Mouse (Mus musculus): ENCODE results near the gene Oas1a. TPM values are rescaled to one million over a fixed set of nuclear protein-coding genes. Genes with fewer than 3 reads are reported as not detected.
"Not testable (repeated sequence)": the region's sequence is repeated elsewhere in the genome, so short reads cannot be mapped to it uniquely, and the experiment has no call there.

Oas1a gene
- 2.4 and 21.3 TPM in 2 replicates for polyA plus RNA-seq (2012; ENCODE audit: insufficient read depth, low replicate concordance)

GRCm38 (mm10) chr5:120906791-120907733 lies at the start of gene Oas1a:
Gene Oas1a (minus strand): TSS chr5:120907521.
- not testable (repeated sequence) for H3K36me3 ChIP-seq (replicated peaks; ENCODE audit: low read length); H3K9me3 ChIP-seq; H3K27me3 ChIP-seq (replicated peaks); H3K4me1 ChIP-seq
- H3K4me3 ChIP-seq (replicated peaks), result peak within 1 kb of the TSS; percentile 88

GRCm38 (mm10) chr5:120953974-120954373 lies 46.7 kb upstream of the Oas1a start:
- peaks cover 11% of the 10 kb centered on the region for H3K4me1 ChIP-seq
- peaks cover 9% of the 10 kb centered on the region for H3K9me3 ChIP-seq
- no peak overlapping the region for H3K4me3 ChIP-seq (replicated peaks)
- H3K36me3 ChIP-seq (replicated peaks; ENCODE audit: low read length), result no peaks in the 10 kb centered on the region
- H3K27me3 ChIP-seq (replicated peaks), result peaks cover 48% of the 10 kb centered on the region
- TF ChIP-seq GATA1 (IDR thresholded peaks at IDR 0.05; ENCODE audit: borderline replicate concordance, low read length), result no peak
- TF ChIP-seq FLI1 (IDR thresholded peaks at IDR 0.05; ENCODE audit: low read length), result no peak

GRCm38 (mm10) chr5:120952242-120952770 lies 45.0 kb upstream of the Oas1a start:
- no peaks in the 10 kb centered on the region for H3K9me3 ChIP-seq
- no peaks in the 10 kb centered on the region for H3K36me3 ChIP-seq (replicated peaks; ENCODE audit: low read length)
- H3K4me1 ChIP-seq, result peaks cover 11% of the 10 kb centered on the region
- H3K27me3 ChIP-seq (replicated peaks), result peaks cover 56% of the 10 kb centered on the region
- TF ChIP-seq FLI1 (IDR thresholded peaks at IDR 0.05; ENCODE audit: low read length) (no peak), GATA1 (IDR thresholded peaks at IDR 0.05; ENCODE audit: borderline replicate concordance, low read length) (no peak)
- no peak overlapping the region for H3K4me3 ChIP-seq (replicated peaks)

GRCm38 (mm10) chr5:120942076-120942475 lies 34.8 kb upstream of the Oas1a start:
- H3K27me3 ChIP-seq (replicated peaks), result peaks cover 52% of the 10 kb centered on the region
- no peak for TF ChIP-seq FLI1 (IDR thresholded peaks at IDR 0.05; ENCODE audit: low read length)
- no peak for TF ChIP-seq GATA1 (IDR thresholded peaks at IDR 0.05; ENCODE audit: borderline replicate concordance, low read length)
- peaks cover 14% of the 10 kb centered on the region for H3K4me1 ChIP-seq
- H3K4me3 ChIP-seq (replicated peaks), result no peak overlapping the region
- H3K36me3 ChIP-seq (replicated peaks; ENCODE audit: low read length), result no peaks in the 10 kb centered on the region
- no peaks in the 10 kb centered on the region for H3K9me3 ChIP-seq

- TF ChIP-seq FLI1 (IDR thresholded peaks at IDR 0.05; ENCODE audit: low read length) (no peak), GATA1 (IDR thresholded peaks at IDR 0.05; ENCODE audit: borderline replicate concordance, low read length) (no peak)
- Histone ChIP-seq H3K4me1 (peaks cover 14% of the 10 kb centered on the region), H3K9me3 (no peaks in the 10 kb centered on the region), H3K27me3 (replicated peaks) (peaks cover 27% of the 10 kb centered on the region), H3K4me3 (replicated peaks) (no peak overlapping the region), H3K36me3 (replicated peaks; ENCODE audit: low read length) (no peaks in the 10 kb centered on the region)
Observed at GRCm38 (mm10) chr5:120938586-120938985, 31.3 kb upstream of the Oas1a start.

DNA sequence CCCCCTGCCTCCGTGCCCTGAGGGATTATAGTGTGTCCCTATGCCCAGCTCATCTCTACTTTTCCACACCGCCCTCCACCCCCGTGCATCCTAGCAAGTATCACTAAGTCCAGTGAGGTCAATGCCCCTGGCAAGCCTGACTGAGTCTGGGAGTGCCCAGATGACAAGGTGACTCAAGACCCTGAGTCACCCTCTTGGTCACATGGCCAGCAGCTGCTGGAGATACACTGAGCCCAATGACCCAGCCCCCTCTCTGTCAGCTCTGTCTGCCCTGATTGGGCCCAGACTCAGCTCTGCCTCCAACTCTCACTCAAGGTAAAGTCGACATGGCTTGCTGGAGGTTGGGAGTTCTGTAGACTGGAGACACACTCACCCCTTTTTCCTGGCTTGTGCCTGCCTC lies 30.5 kb upstream of the Oas1a start:
- peaks cover 25% of the 10 kb centered on the region for H3K27me3 ChIP-seq (replicated peaks)
- no peaks in the 10 kb centered on the region for H3K36me3 ChIP-seq (replicated peaks; ENCODE audit: low read length)
- no peaks in the 10 kb centered on the region for H3K9me3 ChIP-seq
- H3K4me3 ChIP-seq (replicated peaks), result no peak overlapping the region
- TF ChIP-seq FLI1 (IDR thresholded peaks at IDR 0.05; ENCODE audit: low read length), result no peak
- TF ChIP-seq GATA1 (IDR thresholded peaks at IDR 0.05; ENCODE audit: borderline replicate concordance, low read length), result no peak
- peaks cover 14% of the 10 kb centered on the region for H3K4me1 ChIP-seq

- Histone ChIP-seq H3K36me3 (replicated peaks; ENCODE audit: low read length) (no peaks in the 10 kb centered on the region), H3K4me3 (replicated peaks) (no peak overlapping the region), H3K4me1 (peaks cover 5% of the 10 kb centered on the region; the same call in 1 of the 2 replicates), H3K9me3 (no peaks in the 10 kb centered on the region), H3K27me3 (replicated peaks) (peaks cover 17% of the 10 kb centered on the region)
- no peak for TF ChIP-seq FLI1 (IDR thresholded peaks at IDR 0.05; ENCODE audit: low read length)
- no peak for TF ChIP-seq GATA1 (IDR thresholded peaks at IDR 0.05; ENCODE audit: borderline replicate concordance, low read length)
Observed at GRCm38 (mm10) chr5:120933966-120934365, 26.6 kb upstream of the Oas1a start.

GRCm38 (mm10) chr5:120927036-120927435 lies 19.7 kb upstream of the Oas1a start:
- peaks cover 29% of the 10 kb centered on the region for H3K27me3 ChIP-seq (replicated peaks)
- TF ChIP-seq GATA1 (IDR thresholded peaks at IDR 0.05; ENCODE audit: borderline replicate concordance, low read length) (no peak), FLI1 (IDR thresholded peaks at IDR 0.05; ENCODE audit: low read length) (no peak)

GRCm38 (mm10) chr5:120926311-120926710 lies 19.0 kb upstream of the Oas1a start:
- H3K4me3 ChIP-seq (replicated peaks); H3K36me3 ChIP-seq (replicated peaks; ENCODE audit: low read length); H3K4me1 ChIP-seq; H3K9me3 ChIP-seq: not testable (repeated sequence)
- peaks cover 24% of the 10 kb centered on the region for H3K27me3 ChIP-seq (replicated peaks)

More at GRCm38 (mm10) chr5:120927036-120927435, 19.7 kb upstream of the Oas1a start:
- Histone ChIP-seq H3K36me3 (replicated peaks; ENCODE audit: low read length) (no peaks in the 10 kb centered on the region), H3K4me3 (replicated peaks) (no peak overlapping the region), H3K4me1 (no peaks in the 10 kb centered on the region), H3K9me3 (no peaks in the 10 kb centered on the region)

GRCm38 (mm10) chr5:120924520-120924919 lies 17.2 kb upstream of the Oas1a start:
- H3K9me3 ChIP-seq; H3K4me3 ChIP-seq (replicated peaks); H3K4me1 ChIP-seq; H3K36me3 ChIP-seq (replicated peaks; ENCODE audit: low read length): not testable (repeated sequence)
- H3K27me3 ChIP-seq (replicated peaks), result peaks cover 37% of the 10 kb centered on the region

Data from megakaryocyte, embryonic 14.5 days (primary cell).